Mouse (Mus musculus) small intestine, adult 2 months (tissue): ENCODE data around the gene Vps26c.

Experiments used
- CTCF ChIP-seq: fragments of 200-500 bp; IDR thresholded peaks from 2 replicates; pipeline ENCODE4 v1.5.1; 2012; ENCODE audit warnings: low read depth, mild to moderate bottlenecking, control low read depth, inconsistent platforms, low read length, moderate library complexity, mixed read lengths; ENCODE audit not compliant: insufficient replicate concordance, insufficient read length; ENCODE audit errors: extremely low read depth
- POLR2A ChIP-seq: fragments of 200-500 bp; IDR thresholded peaks from 2 replicates; pipeline ENCODE4 v1.6.1; 2012; ENCODE audit warnings: low read depth, mild to moderate bottlenecking, control low read depth, inconsistent platforms, low read length, moderate library complexity

- no peak for TF ChIP-seq CTCF
- no peak for TF ChIP-seq POLR2A
These were observed 33.2 kb upstream of the Vps26c start for GRCm38 (mm10) chr16:94559782-94560181.
